Mouse (Mus musculus) mammary gland, adult 2 months (tissue): ENCODE data around the gene 1700057G04Rik. TPM values are rescaled to one million over a fixed set of nuclear protein-coding genes. Genes with fewer than 3 reads are reported as not detected.

Source experiments
- polyA plus RNA-seq: library from polyadenylated mRNA; depleted of rRNA; stranded (reverse); fragments of >200 nt; gene quantifications from 2 replicates; pipeline ENCODE4 v1.2.3, GENCODE M21; 2012; ENCODE audit warnings: low replicate concordance; rRNA removed

The 1700057G04Rik gene
- polyA plus RNA-seq: not detected in 2 replicates

GRCm38 (mm10) chr9:92309077-92309476 is at the start of gene 1700057G04Rik:
Gene 1700057G04Rik, plus strand, starts transcription at chr9:92309377.

GRCm38 (mm10) chr9:92275486-92276207 is 33.5 kb upstream of the 1700057G04Rik start, which contains the start of gene Plscr2:
Gene Plscr2, plus strand, starts transcription at chr9:92275602.

Other genes with a start within 250 kb of the 1700057G04Rik start
- not detected in 2 replicates for gene Plscr5, start 116.4 kb upstream of the 1700057G04Rik start, polyA plus RNA-seq
- gene Plscr1, start 59.6 kb upstream of the 1700057G04Rik start, polyA plus RNA-seq: 4.9 and 7.3 TPM in 2 replicates
- 5.1 and 7.4 TPM in 2 replicates for gene Plscr2, start 33.8 kb upstream of the 1700057G04Rik start, polyA plus RNA-seq
- 10.4 and 14.8 TPM in 2 replicates for gene Plscr4, start 148.0 kb downstream of the 1700057G04Rik start, polyA plus RNA-seq
- gene Plod2, start 232.8 kb downstream of the 1700057G04Rik start, polyA plus RNA-seq: 4.8 and 6.4 TPM in 2 replicates